26 mouse cellular contexts compared by ENCODE assay signal in the genomic region with DNA sequence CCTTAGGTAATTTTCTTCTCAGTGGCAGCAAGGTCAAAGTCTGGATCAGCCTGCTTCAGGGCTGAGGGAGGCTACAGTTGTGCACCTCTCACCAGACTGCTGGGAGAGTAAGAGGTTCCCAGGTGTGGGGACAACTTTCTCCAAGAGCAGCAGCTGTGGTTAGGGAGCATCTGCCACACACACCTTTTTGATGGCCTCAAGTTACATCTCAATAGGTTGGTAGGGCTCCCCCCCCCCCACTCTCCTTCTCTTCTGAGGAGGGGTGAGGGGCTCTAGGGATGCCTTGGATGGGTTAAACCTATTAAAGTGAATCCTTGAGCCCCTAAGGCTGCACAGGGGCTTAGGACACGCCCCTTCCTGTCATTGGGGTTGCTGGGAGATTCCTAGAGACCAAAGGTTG.
A peak's percentile ranks its signal among the peaks of the same experiment; 100 is the strongest.
DNase-seq lines count a peak whose midpoint lies in the region; ATAC-seq and TF ChIP-seq lines count a peak whose summit lies in the region.
"Had no signal": no experiment of that assay in that cellular context is flagged by ENCODE, and none has a peak within 500 bp of the region (broad histone marks: within the 10 kb centered on the region; RNA-seq: fewer than 3 reads in every experiment).

No protein-coding gene starts in this region.

- WGBS in midbrain, embryonic 10.5 days = 60% methylated on average over 1 of the region's 1 CpGs
- WGBS in midbrain, embryonic 13.5 days = 81% methylated on average over 1 of the region's 1 CpGs
- WGBS in hindbrain, embryonic 16.5 days = 60% methylated on average over 1 of the region's 1 CpGs

- H3K9me3 ChIP-seq in midbrain, embryonic 10.5 days (replicated peaks) = no peaks in the 10 kb centered on the region
- no peaks in the 10 kb centered on the region for H3K9me3 ChIP-seq in midbrain, embryonic 13.5 days
- H3K9me3 ChIP-seq in E14TG2a.4 (ENCODE audit: low read length) = peaks cover 21% of the 10 kb centered on the region
- no peaks in the 10 kb centered on the region for H3K9me3 ChIP-seq in ES-E14 (ENCODE audit: control insufficient read depth, insufficient read depth, low read depth, low read length)
- H3K9me3 ChIP-seq in hindbrain, embryonic 16.5 days (ENCODE audit: control insufficient read depth, low read length) = no peaks in the 10 kb centered on the region
- H3K9me3 ChIP-seq: embryonic facial prominence, embryonic 13.5 days; embryonic facial prominence, embryonic 15.5 days; forebrain, embryonic 10.5 days; forebrain, embryonic 12.5 days had no signal

- in situ Hi-C loops in ES-E14 (cut with MboI; ENCODE audit: low sequenced_read_pairs in 2 of 2, unreplicated experiment in 2 of 2) = no loop called here

- no peak overlapping the region for H3K4me3 ChIP-seq in midbrain, embryonic 10.5 days
- H3K4me3 ChIP-seq in midbrain, embryonic 13.5 days (replicated peaks) = no peak overlapping the region
- H3K4me3 ChIP-seq in E14TG2a.4 (replicated peaks; ENCODE audit: low read length) (peak overlapping the region; percentile 64), ES-E14 (ENCODE audit: insufficient read depth in 1 of 2, low read depth in 1 of 2, low read length in 2 of 2, poor library complexity in 1 of 2, severe bottlenecking in 1 of 2) (no peak overlapping the region)
- no peak overlapping the region for H3K4me3 ChIP-seq in hindbrain, embryonic 16.5 days (ENCODE audit: low read length)
- H3K4me3 ChIP-seq: embryonic facial prominence, embryonic 13.5 days; embryonic facial prominence, embryonic 15.5 days; erythroblast, embryonic 14.5 days; forebrain, embryonic 10.5 days; forebrain, embryonic 12.5 days had no signal

- H3K4me2 ChIP-seq in midbrain, embryonic 13.5 days (replicated peaks) = no peak overlapping the region
- no peak overlapping the region for H3K4me2 ChIP-seq in hindbrain, embryonic 16.5 days (ENCODE audit: low read length)
- H3K4me2 ChIP-seq: embryonic facial prominence, embryonic 13.5 days; embryonic facial prominence, embryonic 15.5 days; forebrain, embryonic 12.5 days had no signal

- TF ChIP-seq CTCF in E14TG2a.4 (conservative IDR thresholded peaks at IDR 0.05; ENCODE audit: low read length) = no peak

- H3K27me3 ChIP-seq in midbrain, embryonic 10.5 days (ENCODE audit: low read depth, poor library complexity, severe bottlenecking) = peaks cover 19% of the 10 kb centered on the region
- H3K27me3 ChIP-seq in midbrain, embryonic 13.5 days = peaks cover 16% of the 10 kb centered on the region
- peaks cover 34% of the 10 kb centered on the region for H3K27me3 ChIP-seq in E14TG2a.4 (ENCODE audit: insufficient read depth, low read length)
- H3K27me3 ChIP-seq in hindbrain, embryonic 16.5 days (replicated peaks; ENCODE audit: control insufficient read depth, insufficient read depth, low read length) = peaks cover 3% of the 10 kb centered on the region; the same call in 1 of the 2 replicates
- H3K27me3 ChIP-seq: embryonic facial prominence, embryonic 13.5 days had no signal

- no peak for ATAC-seq in midbrain, embryonic 13.5 days
- ATAC-seq in hindbrain, embryonic 16.5 days = no peak
- ATAC-seq: CD4-positive, CD25-positive, alpha-beta regulatory T cell, adult 4 months; forebrain, embryonic 14.5 days; forebrain, embryonic 16.5 days had no signal

- no peaks in the 10 kb centered on the region for H3K36me3 ChIP-seq in midbrain, embryonic 10.5 days
- no peaks in the 10 kb centered on the region for H3K36me3 ChIP-seq in midbrain, embryonic 13.5 days
- H3K36me3 ChIP-seq in E14TG2a.4 (ENCODE audit: insufficient read depth, low read length) (no peaks in the 10 kb centered on the region), ES-E14 (ENCODE audit: control insufficient read depth, insufficient read depth, low read length, poor library complexity, severe bottlenecking) (no peaks in the 10 kb centered on the region)
- H3K36me3 ChIP-seq in hindbrain, embryonic 16.5 days (ENCODE audit: control insufficient read depth, insufficient read depth, low read length) = no peaks in the 10 kb centered on the region
- H3K36me3 ChIP-seq: embryonic facial prominence, embryonic 13.5 days; embryonic facial prominence, embryonic 15.5 days; forebrain, embryonic 10.5 days; forebrain, embryonic 12.5 days had no signal

- DNase-seq in midbrain, embryonic 10.5 days (ENCODE audit: low spot score) = no peak
- peak; percentile 63 for DNase-seq in ES-E14 (ENCODE audit: low read depth, low spot score)
- peak; percentile 82 for DNase-seq in ZHBTc4 (ENCODE audit: low read depth, low spot score)
- no peak for DNase-seq in gastrocnemius, postnatal 10 days
- DNase-seq: adrenal gland, adult 2 months; adrenal gland, postnatal 10 days; adrenal gland, postnatal 25 days; B cell, adult 2 months; cerebellum, adult 11 months; cerebellum, adult 18-20 months; cerebellum, adult 8-10 months; cerebellum, adult 9-11 months; cerebellum, postnatal 14 days; cerebellum, postnatal 36 days; embryo, embryonic 11 days had no signal

- H3K9ac ChIP-seq in midbrain, embryonic 13.5 days (replicated peaks) = no peak overlapping the region
- H3K9ac ChIP-seq in ES-E14 (ENCODE audit: insufficient read depth, low read depth, low read length, poor library complexity, severe bottlenecking) = no peak overlapping the region
- H3K9ac ChIP-seq in hindbrain, embryonic 16.5 days (ENCODE audit: low read depth, low read length) = no peak overlapping the region
- H3K9ac ChIP-seq: embryonic facial prominence, embryonic 13.5 days; embryonic facial prominence, embryonic 15.5 days; forebrain, embryonic 12.5 days had no signal

- H3K4me1 ChIP-seq in midbrain, embryonic 10.5 days = peaks cover 34% of the 10 kb centered on the region
- peaks cover 13% of the 10 kb centered on the region for H3K4me1 ChIP-seq in midbrain, embryonic 13.5 days (replicated peaks)
- H3K4me1 ChIP-seq in E14TG2a.4 (replicated peaks; ENCODE audit: low read depth, low read length) (peaks cover 82% of the 10 kb centered on the region), ES-E14 (ENCODE audit: control insufficient read depth in 2 of 2, insufficient read depth in 2 of 2, low read length in 2 of 2, poor library complexity in 1 of 2) (peaks cover 19 to 25% of the 10 kb centered on the region in 2 experiments)
- peaks cover 7% of the 10 kb centered on the region for H3K4me1 ChIP-seq in hindbrain, embryonic 16.5 days (ENCODE audit: control insufficient read depth, insufficient read depth, low read depth, low read length)

- H3K27ac ChIP-seq in midbrain, embryonic 10.5 days (replicated peaks) = peak overlapping the region; percentile 23; the same call in 1 of the 2 replicates
- H3K27ac ChIP-seq in midbrain, embryonic 13.5 days = no peak overlapping the region
- H3K27ac ChIP-seq in ES-E14 (ENCODE audit: insufficient read depth, low read depth, low read length, poor library complexity, severe bottlenecking) = peak overlapping the region; percentile 74; the same call in 1 of the 2 replicates
- no peak overlapping the region for H3K27ac ChIP-seq in hindbrain, embryonic 16.5 days (ENCODE audit: low read depth, low read length)
- H3K27ac ChIP-seq: embryonic facial prominence, embryonic 13.5 days; embryonic facial prominence, embryonic 15.5 days; forebrain, embryonic 12.5 days had no signal

TF ChIP-seq in ES-E14, 5 proteins besides CTCF, POLR2A, EP300 and RAD21:
- TF ChIP-seq ZNF384 (IDR thresholded peaks at IDR 0.05; ENCODE audit: low read depth, low read length) (no peak), ZC3H11A (IDR thresholded peaks at IDR 0.05; ENCODE audit: borderline replicate concordance, low read depth, low read length) (no peak), MAFK (IDR thresholded peaks at IDR 0.05; ENCODE audit: insufficient read depth, low read depth, low read length) (no peak), CHD2 (IDR thresholded peaks at IDR 0.05; ENCODE audit: low read depth, low read length) (no peak), HCFC1 (IDR thresholded peaks at IDR 0.05; ENCODE audit: borderline replicate concordance, insufficient read depth, low read length) (no peak)

Comparison
In these comparisons a context has a peak if more than half of its experiments do, and no peak if none do; other contexts are left out.
1. H3K27ac ChIP-seq: peak in midbrain, embryonic 10.5 days (single experiment) and ES-E14 (single experiment); none in midbrain, embryonic 13.5 days (single experiment) and hindbrain, embryonic 16.5 days (single experiment).
2. DNase-seq: peak in ES-E14 (single experiment) and ZHBTc4 (single experiment); none in midbrain, embryonic 10.5 days (single experiment) and gastrocnemius, postnatal 10 days (single experiment).